Comparison of ENCODE assay signal across 8 mouse cellular contexts in genomic region chr15:31453098-31453916, GRCm38 (mm10). TPM values are rescaled to one million over a fixed set of nuclear protein-coding genes. Genes with fewer than 3 reads are reported as not detected.
DNase-seq lines count a peak whose midpoint lies in the region; ATAC-seq lines count a peak whose summit lies in the region.

Ropn1l (minus strand) TSS chr15:31453737.

- peak; percentile 95 for ATAC-seq in hindbrain, embryonic 14.5 days (ENCODE audit: low FRiP score)

- under 1% methylated on average over 57 of the region's 57 CpGs for WGBS in hindbrain, embryonic 14.5 days

- peak within 1 kb of the TSS; percentile 82 for H3K9ac ChIP-seq in hindbrain, embryonic 14.5 days

- peaks cover 20% of the 10 kb centered on the region for H3K36me3 ChIP-seq in hindbrain, embryonic 14.5 days (replicated peaks; ENCODE audit: control insufficient read depth, insufficient read depth)

- peak within 1 kb of the TSS; percentile 89 for H3K4me2 ChIP-seq in hindbrain, embryonic 14.5 days (replicated peaks)

- no peaks in the 10 kb centered on the region for H3K9me3 ChIP-seq in hindbrain, embryonic 14.5 days (ENCODE audit: control insufficient read depth, low read length)

- peak within 1 kb of the TSS; percentile 84 for H3K27ac ChIP-seq in hindbrain, embryonic 14.5 days

- peak within 1 kb of the TSS; percentile 70 for H3K4me3 ChIP-seq in hindbrain, embryonic 14.5 days (replicated peaks; ENCODE audit: low read length)

- peak; percentile 98 for DNase-seq in NIH3T3 (ENCODE audit: low read depth)
- peak; percentile 92 to 95 for DNase-seq in cerebellum, postnatal 10 days
- peak; percentile 84 to 85 for DNase-seq in frontal cortex, postnatal 14 days (ENCODE audit: low spot score in 2 of 2)
- peak; percentile 91 for DNase-seq in hindbrain, embryonic 14.5 days (ENCODE audit: low spot score)
- peak; percentile 91 to 92 for DNase-seq in layer of hippocampus, postnatal 36 days
- DNase-seq in lung, postnatal 36 days, result peak; percentile 96
- DNase-seq in retina, postnatal 1 day, result peak; percentile 95
- DNase-seq in urinary bladder, adult 18-20 months (ENCODE audit: low spot score in 2 of 2), result peak; percentile 90 to 91

- H3K4me1 ChIP-seq in hindbrain, embryonic 14.5 days (replicated peaks; ENCODE audit: control insufficient read depth, insufficient read depth, low read length), result peaks cover 6% of the 10 kb centered on the region

- no peaks in the 10 kb centered on the region for H3K27me3 ChIP-seq in hindbrain, embryonic 14.5 days (ENCODE audit: control insufficient read depth, insufficient read depth, low read length)

RNA-seq across cellular contexts. Expression of gene Ropn1l, which starts in this region (rescaled TPM):
- polyA plus RNA-seq in hindbrain, embryonic 14.5 days (2014; fragmentation: Nextera tagmentation; extraction: Ambion mirVana), result 2.4 and 2.8 TPM in 2 replicates
- total RNA-seq in layer of hippocampus, postnatal 36 days (2021), result 1 to 10 TPM in 1 of 2 experiments, under 1 TPM in 1; 0.50 to 1.1 TPM

Comparison
In these comparisons a context has a peak if more than half of its experiments do, and no peak if none do; other contexts are left out.
1. Peak in every context shown above with its lines: DNase-seq, ATAC-seq, H3K4me3 ChIP-seq and H3K27ac ChIP-seq.